Mouse (Mus musculus) adrenal gland, postnatal 36 days (tissue): ENCODE measurements around the gene Gnaq. TPM values are rescaled to one million over a fixed set of nuclear protein-coding genes. Genes with fewer than 3 reads are reported as not detected.
"Not testable (repeated sequence)": the region's sequence is repeated elsewhere in the genome, so short reads cannot be mapped to it uniquely, and the experiment has no call there.

Experiments
- DNase-seq, 2 experiments: peaks; one replicate each; pipeline ENCODE4 v3.0.0; 2021; ENCODE audit warnings: mixed read lengths in 1 of 2
- total RNA-seq, 2 experiments: library from RNA; stranded (reverse); gene quantifications; 2 replicates each; pipeline ENCODE4 v1.2.3; 2021

Gene Gnaq
- total RNA-seq, 2 experiments from 2014 or later: 56.8 to 58.0 TPM

DNA sequence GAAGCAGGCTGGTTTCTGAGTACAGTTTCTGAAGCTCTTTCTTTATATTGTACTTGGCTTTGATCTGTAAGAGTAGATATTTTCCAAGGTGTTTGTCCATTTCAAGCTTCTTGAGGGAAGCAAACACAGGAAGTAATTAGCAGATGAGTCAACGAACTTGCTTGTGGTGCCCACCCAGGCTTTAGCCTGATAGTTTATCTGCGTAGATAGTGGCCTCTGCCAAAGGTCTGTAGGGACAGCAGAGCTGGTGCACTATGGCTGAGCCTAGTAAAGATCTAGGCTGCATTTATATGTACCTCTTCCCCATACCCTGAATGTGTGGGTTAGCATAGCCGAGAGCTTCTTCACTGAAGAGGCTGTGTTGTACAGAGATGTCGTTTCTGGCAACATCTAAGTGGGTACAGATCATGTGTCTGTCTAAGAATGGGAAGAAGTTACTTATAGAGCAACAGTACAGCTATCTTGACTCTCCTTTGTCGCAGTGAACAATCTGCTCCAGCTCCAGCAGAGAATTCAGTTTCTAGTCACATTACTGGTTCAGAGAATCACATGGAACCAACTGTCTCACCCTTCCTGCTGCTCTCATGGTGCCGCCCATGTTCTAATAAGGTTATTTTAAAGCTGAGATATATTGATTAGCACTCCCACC is 127.3 kb downstream of the Gnaq start:
- DNase-seq: no peak

DNA sequence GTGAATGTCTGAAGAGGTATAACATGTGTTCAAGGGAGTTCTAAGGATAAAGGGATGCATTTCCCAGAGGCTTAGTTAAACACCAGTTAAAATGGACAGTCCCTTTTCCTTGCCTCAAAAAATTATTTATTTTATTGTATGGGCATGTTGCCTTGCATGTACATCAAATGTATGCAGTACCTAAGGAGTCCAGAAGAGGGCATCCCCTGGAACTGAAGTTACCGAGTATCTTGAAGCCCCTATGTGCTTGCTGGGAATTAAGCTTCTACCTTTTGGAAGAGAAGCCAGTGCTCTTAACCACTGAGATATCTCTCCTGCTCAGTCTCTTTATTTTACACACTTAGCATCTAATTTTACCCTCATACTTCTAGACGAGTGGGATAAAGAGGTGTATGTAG is 127.8 kb downstream of the Gnaq start:
- DNase-seq: no peak

DNA sequence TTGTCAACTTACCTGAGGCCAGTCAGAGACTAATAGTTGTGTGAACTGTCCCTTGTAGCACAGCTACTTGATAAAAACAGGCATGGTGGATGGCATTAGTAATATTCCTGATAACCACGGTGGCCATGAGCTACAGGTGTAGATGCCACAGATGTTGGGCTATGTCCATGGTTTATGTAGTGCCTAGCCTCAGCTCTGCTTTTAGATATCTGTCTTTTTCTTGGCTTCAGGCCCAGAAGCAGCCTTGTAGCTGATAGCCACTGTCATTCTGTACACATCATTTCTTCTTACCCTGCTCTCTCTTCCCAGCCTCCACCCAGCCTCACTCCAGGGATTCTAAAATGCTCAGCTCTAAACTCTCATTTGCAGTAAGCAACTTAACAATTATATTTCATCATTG is 128.3 kb downstream of the Gnaq start:
- peak; percentile 28 to 69 for DNase-seq

DNA sequence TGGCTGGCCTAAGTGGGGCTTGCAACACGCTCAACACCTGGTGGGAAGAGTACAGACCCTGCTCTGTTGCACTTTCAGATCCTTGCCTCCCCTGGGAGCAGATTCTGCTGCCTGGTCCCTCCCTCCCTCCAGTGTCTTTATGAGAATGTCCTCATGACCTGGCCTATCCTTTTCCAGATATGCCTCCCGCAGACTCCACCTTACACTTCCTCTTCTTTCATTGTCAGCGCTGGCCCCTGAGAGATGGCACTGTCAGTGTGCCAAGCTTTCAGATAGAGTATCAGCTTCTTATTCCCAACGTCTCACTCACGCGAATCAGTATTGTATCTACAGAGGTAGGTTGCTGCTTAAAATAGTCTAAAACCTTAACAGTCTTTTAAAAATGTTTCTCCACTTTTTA is 129.0 kb downstream of the Gnaq start:
- DNase-seq: no peak

DNA sequence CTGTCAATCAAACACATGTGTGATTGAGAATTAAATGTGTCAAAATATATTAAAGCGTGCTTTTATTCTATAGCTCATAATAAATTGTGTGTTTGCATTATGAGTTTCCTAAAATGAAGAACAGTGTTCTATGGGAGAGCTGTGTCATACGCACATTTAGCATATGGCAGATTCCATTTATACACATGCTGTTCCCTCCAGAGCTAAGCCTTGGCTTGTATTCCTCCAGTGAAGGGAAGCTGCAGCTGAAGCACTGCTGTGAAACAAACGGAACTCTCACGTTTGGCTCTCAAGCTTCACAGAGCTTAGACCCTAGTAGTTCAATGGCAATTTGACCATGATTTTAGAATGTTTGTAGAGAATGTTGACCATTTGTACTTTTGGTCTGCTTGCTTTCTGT is 129.7 kb downstream of the Gnaq start:
- DNase-seq: no peak

DNA sequence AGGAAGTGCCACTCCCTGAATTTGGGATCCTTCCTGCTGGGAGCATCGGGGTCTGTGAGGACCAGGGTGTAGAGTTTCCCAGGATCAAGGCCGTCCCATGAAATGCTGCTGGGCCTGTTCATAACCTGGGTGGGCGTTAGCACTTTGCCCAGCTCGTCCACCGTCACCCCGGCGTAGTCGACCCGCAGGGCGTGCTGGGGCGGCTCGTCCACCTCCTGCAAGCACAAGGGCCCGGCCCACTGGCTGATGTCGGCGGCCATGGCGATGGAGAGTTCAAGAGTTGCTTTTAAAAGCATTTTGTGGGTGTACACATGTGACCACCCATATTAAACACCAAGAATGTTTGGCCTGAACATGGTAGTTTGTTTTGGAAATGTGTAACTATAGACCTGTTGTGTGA is 134.7 kb downstream of the Gnaq start:
- DNase-seq: not testable (repeated sequence)

DNA sequence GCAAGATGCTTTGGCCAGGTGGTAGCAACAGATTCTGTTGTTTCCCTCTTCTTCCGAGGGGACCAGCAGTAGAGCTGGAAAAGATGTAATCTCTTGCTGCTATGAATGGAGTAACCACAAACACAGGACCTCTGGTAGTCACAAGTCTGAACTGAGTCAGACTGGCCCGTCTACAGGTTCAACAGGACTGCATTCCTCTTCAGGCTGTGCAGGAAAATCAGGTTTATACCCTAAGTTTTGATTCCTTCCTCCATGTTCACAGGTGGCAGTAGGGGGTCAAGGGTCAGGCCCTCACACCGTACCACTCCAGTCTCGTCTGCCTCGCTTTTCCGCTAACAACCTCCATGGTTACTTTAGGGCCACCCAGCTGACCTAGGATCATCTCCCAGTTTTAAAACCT is 137.6 kb downstream of the Gnaq start:
- no peak for DNase-seq

DNA sequence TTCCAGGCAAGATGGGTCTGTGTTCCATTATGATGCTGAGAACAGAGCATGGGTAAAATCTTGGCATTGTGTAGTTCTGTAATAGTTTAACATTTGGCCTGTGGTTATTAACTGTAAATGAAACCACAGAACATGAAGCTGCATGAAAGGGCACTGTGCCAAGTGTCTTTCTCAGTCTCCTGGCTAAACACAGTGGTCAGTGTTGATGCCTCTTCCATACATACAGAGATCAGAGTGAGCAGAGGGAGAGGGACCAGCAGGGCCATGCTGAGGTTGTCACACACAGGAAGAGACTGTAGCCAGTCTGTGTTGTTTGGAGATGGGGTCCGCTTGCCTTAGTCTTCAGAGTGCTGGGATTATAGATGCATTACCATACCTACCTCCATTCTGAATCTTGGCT is 138.4 kb downstream of the Gnaq start:
- DNase-seq: no peak

DNA sequence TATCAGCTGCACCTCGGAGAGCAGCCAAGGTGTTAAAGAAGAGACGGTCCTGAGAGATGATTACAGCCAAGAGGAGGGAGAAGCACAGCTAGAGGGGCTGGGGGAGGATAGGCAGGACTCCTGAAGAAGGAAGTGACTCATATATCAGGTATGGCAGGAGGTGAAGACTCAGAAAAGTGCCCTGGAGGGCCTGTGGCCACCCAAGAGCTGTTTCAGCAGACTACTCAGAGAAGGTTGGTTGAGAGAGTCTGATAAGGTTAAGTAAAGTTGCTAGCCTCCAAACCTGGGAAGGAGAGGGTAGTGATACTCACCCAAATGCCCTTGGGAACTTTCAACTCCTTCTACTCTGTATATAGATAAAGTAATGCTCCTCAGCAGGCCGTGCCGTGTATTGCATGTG is 140.4 kb downstream of the Gnaq start:
- no peak for DNase-seq

DNA sequence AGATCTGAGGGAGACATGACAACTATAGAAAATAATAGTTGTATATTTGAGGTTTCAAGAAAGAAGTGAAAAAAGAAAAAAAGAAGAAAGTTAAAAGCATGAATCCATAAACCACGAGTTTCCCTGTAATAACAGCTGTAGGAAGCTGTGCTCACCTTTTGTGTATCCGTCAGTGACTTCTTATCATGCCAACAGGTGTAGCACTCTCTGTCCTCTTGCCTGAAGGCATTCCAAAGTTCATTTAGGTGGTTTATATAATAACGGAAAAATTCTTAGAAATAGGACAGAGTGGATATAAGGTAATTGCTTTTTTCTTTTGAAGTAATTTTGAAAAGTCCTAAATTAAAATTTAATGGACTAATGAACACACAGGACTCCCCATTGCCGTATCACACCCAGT is 147.6 kb downstream of the Gnaq start:
- no peak for DNase-seq

DNA sequence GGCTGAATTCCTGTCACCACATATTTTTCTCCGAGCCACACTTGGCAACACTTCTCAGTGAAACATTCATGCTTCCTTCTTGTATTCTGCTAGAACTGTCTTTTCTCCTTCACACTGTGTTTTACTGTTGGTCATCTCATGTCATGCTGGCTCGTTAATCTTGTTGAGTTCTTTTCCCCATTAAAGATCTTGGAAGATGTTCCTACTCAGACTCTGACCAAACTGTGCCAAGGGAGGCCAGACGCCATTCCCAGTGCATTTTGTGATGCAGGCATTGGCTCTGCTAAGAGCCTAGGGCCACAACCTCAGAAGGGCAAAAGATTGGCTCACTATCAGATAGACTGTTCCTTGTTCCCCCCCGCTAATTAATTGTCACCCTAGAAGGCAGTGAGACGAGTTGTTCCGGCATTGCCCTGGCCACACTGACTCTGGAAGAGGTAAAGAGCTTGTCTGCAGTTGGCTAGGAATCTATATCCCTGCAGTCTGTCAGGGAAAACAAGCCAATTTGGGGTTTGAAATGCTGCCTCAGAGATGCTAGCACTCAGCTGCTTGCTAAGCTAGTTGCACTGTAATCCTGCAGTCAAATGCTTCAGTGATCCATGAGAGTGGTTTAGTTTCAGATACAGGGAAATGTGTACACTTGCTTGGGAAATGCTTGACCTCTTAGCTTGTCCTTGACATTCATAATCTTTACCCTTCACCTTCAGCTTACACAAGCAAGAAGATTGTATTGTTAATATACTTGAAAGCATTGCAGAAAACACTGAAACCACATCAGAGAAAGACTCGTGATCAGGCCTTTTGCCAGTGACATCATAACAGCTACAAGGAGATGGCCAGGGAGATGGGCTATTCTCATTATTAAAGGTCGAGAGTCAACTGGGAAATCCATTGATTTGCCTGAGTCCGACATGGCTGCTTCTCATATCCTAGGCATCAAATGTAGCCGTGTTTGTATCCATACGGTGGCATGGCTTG is 152.7 kb downstream of the Gnaq start:
- DNase-seq: no peak

DNA sequence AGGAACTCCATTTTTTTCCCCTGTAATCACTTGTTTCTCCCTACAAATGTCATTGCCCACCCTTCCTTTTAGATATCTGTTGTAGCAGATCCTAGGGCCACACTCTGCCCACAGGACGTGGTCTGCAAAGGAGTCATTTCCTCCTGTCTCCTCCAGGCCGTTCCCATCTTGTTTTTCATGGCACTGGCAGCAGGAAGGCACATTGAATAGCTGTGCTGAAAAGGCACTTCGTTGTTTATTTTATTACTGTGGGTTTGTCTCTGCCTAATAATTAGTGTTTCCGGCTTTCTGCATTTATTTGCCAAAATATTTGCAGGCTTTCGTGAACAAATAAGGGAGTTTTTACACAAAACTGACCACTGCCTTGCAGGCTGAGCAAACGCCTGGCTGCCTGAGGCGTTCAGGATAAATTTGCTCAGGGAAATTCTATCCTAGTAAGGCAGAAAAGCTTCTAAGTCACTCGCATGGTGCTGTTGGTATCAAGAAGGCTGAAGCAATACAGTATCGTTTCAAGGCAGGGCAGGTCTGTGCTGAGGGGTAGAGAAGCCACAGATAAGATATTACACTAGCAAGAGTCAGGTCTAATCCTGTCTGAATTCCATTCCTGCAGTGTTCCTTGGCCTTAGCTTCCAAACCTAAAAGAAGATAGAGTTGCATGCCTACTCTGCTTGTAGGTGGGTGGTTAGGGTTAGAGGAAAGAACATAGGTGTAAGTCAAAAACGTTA is 154.0 kb downstream of the Gnaq start:
- peak in 1 of 2 experiments; percentile 7 for DNase-seq

DNA sequence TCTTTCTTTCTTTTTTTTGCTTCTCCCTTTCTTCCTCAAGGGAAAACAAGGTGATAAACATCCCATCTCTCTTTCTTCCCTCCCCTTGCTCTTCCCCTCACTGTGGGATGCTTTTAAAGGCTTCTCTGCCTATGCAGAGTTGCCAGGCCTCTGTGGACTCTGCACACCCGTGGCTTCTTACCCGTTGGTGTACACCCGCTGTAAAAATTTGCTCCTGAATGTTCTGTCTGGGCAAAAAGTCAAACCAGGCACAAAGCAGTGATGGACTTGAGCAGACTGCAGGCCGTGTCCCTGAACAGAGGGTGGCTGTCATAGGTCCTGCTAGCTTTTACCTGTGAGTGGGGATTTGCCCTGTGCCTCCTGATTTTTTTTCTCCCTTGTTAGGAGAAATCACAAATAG is 154.7 kb downstream of the Gnaq start:
- DNase-seq: no peak

DNA sequence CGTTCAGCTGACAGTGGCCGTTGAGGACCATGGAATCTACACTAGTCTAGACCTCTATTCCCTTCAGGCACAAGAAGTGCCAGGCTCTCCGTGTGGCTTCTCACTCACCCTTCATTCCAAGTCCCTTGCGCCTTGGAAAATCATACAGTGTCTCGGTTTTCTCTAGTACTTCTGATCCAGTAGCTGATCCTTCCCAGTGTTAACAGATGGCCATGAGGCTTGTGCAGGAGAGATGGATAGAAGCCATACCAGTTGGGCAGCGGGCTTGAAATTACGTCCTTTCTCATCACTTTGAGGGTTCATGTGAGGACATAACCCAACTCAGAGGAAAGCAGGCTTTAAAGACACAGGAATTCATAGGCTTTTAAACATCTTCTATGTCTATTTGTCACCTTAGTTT is 155.3 kb downstream of the Gnaq start:
- DNase-seq: no peak

DNA sequence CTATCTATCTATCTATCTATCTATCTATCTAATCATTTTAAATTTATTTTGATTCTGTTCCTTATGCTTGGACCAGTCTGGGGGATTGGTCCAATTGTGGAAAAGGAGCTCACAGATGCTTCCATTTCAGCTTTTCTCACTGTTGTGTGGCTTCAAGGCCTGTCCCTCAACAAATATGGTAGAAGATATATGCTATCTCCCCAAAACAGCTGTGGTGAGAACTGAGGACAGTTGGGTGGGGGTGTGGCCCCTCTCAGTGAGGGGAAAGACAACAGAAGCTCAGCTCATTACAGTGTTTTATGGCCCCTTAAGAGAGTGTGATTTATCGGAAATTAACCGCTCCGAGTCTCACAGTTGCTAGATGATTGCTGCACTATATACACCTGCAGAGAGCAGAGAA is 158.5 kb downstream of the Gnaq start:
- no peak for DNase-seq

DNA sequence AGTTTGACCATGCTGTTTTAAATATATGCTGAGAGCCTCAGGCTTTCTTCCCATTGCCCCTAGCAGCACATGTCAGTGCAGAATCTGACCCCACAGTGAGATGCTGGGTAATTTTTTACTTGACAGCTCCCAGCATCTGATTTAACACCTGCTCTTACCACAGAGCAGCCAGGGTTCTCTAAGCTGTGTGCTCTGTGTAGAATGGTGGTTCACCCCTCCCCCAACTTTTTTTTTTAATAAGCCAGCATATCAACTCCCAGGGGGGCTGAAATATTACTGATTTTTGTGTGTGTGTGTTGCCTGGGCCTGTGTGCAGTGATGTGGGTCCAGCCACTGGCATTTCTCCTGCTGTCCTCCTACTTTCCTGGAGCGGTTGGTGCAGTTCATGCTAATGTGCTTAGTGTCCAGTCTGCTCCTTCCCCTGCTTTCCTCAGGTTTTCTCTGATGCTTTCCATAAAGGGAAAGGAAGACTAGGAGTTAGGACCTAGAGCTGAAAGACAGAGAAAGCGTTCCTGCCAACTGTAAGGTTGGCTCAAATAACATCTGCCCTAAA is 159.5 kb downstream of the Gnaq start:
- DNase-seq: no peak

DNA sequence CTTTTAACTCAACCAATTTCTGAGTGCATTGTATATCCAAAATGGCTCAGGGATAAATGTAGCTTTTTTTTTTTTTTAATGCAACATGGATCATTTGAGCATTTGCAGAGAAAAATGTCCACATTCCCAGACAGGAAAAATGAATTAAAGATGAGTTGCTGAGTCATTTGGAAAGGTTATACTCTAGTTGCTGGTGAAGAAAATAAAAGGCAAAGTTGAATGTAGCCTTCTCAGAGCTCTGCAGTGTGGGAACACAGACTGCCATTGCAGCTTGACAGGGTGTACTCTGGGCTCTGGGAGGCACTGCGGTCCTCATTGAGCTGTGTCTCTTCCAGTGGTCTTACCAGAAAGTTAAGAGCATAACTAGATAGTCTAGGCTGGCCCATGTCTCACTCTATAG is 160.3 kb downstream of the Gnaq start:
- no peak for DNase-seq

DNA sequence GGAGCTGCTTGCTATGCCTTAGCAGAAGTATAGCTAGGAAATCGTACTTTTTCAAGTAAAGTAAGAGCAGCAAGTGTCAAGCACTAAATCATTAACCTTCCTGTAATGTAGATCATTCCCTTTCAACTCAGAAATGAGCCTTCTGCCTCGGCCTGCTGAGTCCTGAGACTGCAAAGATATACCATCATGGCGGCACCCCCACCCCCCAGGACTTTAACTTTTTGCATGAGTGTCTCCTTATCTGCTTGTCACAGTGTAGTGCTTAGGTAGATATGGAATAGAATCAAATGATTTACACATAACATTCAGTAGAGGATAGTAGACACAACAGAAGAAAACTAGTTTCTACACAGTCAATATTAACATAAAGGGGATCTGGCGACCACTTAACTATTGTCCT is 167.8 kb downstream of the Gnaq start:
- no peak for DNase-seq

DNA sequence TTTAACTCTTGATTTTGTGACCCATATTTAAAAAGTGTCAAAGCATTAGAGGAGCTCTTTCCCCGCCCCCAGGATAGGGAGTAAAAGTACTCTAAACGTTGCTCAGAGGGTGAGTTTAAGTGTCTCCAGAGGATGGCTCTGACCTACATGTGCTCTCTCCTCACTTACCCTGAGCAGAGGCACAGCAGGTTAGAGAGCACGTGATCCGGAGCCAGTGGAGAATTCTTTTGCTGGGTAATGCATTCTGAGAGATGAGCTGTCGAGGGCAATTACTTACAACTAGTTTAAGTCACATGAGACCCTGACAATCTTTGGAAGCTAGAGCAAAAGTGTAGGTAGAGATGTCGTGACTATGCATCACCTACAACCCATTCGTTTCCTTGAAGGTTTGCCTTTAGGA is 168.7 kb downstream of the Gnaq start:
- no peak for DNase-seq

DNA sequence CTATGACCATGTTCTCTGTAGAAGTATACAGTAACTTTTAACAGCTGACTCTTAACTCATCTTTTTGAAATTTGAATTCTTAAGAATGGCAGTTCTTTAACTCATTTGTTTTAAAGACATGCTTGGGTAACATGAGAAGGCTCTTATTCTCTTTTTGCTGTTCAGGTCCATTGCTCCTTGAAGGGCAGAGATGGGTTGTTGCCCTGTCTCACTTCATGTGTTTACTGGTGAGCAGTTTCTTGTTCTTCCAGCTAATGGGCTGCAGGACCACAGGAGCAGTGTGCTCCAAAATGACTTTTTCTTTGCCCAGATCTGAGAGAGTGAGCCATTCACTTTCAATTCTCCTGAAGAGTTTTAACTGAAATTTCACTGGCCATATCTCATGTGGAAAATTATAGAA is 176.4 kb downstream of the Gnaq start:
- DNase-seq: no peak

DNA sequence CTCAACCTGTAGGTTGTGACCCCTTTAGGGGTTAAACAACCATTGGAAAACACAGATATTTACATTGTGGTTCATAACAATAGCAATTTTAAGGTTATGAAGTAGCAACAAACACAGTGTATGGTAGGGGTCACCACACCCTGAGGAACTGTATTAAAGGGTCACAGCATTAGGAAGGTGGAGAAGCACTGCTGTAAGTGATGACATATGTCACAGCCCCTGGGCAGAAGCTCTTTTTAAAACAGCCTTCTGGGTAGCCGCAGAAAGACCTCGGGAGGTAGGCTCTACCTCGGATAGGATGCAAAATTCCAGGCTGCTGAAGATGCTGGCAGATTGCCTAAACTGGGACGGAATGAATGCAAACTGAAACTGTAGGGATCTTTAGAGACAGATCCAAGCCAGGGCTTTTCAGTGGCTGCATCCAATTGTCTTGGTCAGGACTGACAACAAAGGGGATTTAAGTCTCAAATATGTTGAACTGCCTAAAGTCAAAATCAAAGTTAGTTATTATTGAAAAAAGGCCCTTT is 181.7 kb downstream of the Gnaq start:
- DNase-seq: peak in 1 of 2 experiments; percentile 27

DNA sequence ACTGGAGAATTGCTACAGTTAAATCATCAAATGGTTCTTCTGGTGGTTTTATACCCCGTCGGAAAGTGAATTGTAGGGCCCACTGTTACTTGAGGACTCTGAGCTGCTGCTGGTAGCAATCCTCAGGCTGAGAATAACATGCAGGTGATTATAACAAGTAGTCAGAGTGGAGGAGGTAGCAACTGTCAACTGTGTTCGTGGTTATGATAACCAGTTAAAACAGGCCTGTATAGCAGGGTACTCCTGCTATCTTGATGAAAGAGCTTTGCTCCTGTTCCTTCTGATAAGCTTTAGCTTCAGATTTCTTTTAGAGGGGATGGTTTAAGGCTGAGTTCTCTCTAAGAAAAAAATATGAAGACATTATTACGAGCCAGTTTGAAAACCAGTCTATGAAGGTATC is 182.9 kb downstream of the Gnaq start:
- no peak for DNase-seq
